Mouse (Mus musculus): ENCODE measurements at regions not wholly inside any gene's neighbourhood (a gene's known extent, or its start where the extent isn't known, plus 50 kb on each side); places are given as distances from the start of the nearest gene placed in this dataset.

DNA sequence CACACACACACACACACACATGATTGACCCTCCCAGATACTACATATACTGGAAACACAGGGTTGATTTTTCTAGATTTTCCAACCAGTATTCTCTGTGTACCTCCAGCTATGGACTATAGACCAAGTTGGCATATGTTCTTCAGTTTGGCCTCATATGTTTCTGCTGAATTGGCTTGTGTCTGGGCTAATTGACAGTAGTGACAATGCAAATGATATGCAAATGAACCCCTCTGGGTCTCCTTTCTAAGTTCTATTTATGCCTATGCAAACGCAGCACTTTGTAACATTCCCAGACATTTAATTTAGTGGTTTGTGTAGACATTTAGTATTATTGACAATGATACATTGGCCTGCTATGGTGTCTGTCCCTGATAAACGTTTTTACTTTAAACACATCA, 582.0 kb upstream of the Negr1 start:
- TF ChIP-seq MYC (IDR thresholded peaks at IDR 0.05; ENCODE audit: low read depth, low read length): no peak
- no peak for TF ChIP-seq MEF2A (IDR thresholded peaks at IDR 0.05; ENCODE audit: borderline replicate concordance, low read depth, low read length)
- TF ChIP-seq RAD21 (IDR thresholded peaks at IDR 0.05; ENCODE audit: low read depth, low read length): no peak
- TF ChIP-seq ELF1 (IDR thresholded peaks at IDR 0.05; ENCODE audit: low read depth, low read length): no peak
- no peak for TF ChIP-seq POLR2AphosphoS2 (IDR thresholded peaks at IDR 0.05; ENCODE audit: low read depth, low read length)
- no peak for TF ChIP-seq ZC3H11A (IDR thresholded peaks at IDR 0.05; ENCODE audit: low read depth, low read length)
- no peak for TF ChIP-seq ZKSCAN1 (IDR thresholded peaks at IDR 0.05; ENCODE audit: borderline replicate concordance, low read depth, low read length)
- Histone ChIP-seq H3K79me2 (replicated peaks; ENCODE audit: control insufficient read depth, extremely low read depth, insufficient read depth, poor library complexity, severe bottlenecking) (no peaks in the 10 kb centered on the region), H3K36me3 (replicated peaks in 1 of 2; ENCODE audit: control insufficient read depth in 1 of 2, insufficient read depth in 1 of 2, low read length in 1 of 2) (no peaks in the 10 kb centered on the region), H3K9me3 (replicated peaks; ENCODE audit: low read length) (peaks cover 20% of the 10 kb centered on the region), H3K27me3 (replicated peaks) (no peaks in the 10 kb centered on the region), H3K4me2 (ENCODE audit: insufficient read depth, low read depth, poor library complexity, severe bottlenecking) (no peak overlapping the region), H3K9ac (ENCODE audit: insufficient read depth, low read depth) (no peak overlapping the region), H3K4me1 (ENCODE audit: control insufficient read depth in 1 of 2, insufficient read depth in 2 of 2) (peaks cover 0 to 7% of the 10 kb centered on the region in 2 experiments; a peak in 1 of 4 replicates), H3K27ac (ENCODE audit: insufficient read depth, low read depth) (no peak overlapping the region), H3K4me3 (replicated peaks in 1 of 3; ENCODE audit: low read depth in 2 of 3, low read length in 2 of 3, poor library complexity in 1 of 3) (no peak overlapping the region)
- DNase-seq (ENCODE audit: extremely low read depth): no peak
- in situ Hi-C loops (cut with MboI; ENCODE audit: low pct_ligation_motif_present, low pct_unique_long_range_greater_than_20kb, low sequenced_read_pairs): no loop called here
- dilution Hi-C loops (cut with MboI; ENCODE audit: extremely low pct_ligation_motif_present, extremely low pct_unique_long_range_greater_than_20kb, low sequenced_read_pairs): no loop called here

- no peak for DNase-seq (ENCODE audit: extremely low read depth)
- Histone ChIP-seq H3K27me3 (replicated peaks) (no peaks in the 10 kb centered on the region), H3K27ac (ENCODE audit: insufficient read depth, low read depth) (no peak overlapping the region), H3K4me2 (ENCODE audit: insufficient read depth, low read depth, poor library complexity, severe bottlenecking) (no peak overlapping the region), H3K4me1 (ENCODE audit: control insufficient read depth in 1 of 2, insufficient read depth in 2 of 2) (no peaks in the 10 kb centered on the region), H3K4me3 (replicated peaks in 1 of 3; ENCODE audit: low read depth in 2 of 3, low read length in 2 of 3, poor library complexity in 1 of 3) (no peak overlapping the region), H3K9me3 (replicated peaks; ENCODE audit: low read length) (peaks cover 19% of the 10 kb centered on the region), H3K36me3 (replicated peaks in 1 of 2; ENCODE audit: control insufficient read depth in 1 of 2, insufficient read depth in 1 of 2, low read length in 1 of 2) (no peaks in the 10 kb centered on the region), H3K9ac (ENCODE audit: insufficient read depth, low read depth) (no peak overlapping the region), H3K79me2 (replicated peaks; ENCODE audit: control insufficient read depth, extremely low read depth, insufficient read depth, poor library complexity, severe bottlenecking) (no peaks in the 10 kb centered on the region)
- in situ Hi-C loops (cut with MboI; ENCODE audit: low pct_ligation_motif_present, low pct_unique_long_range_greater_than_20kb, low sequenced_read_pairs): no loop called here
- dilution Hi-C loops (cut with MboI; ENCODE audit: extremely low pct_ligation_motif_present, extremely low pct_unique_long_range_greater_than_20kb, low sequenced_read_pairs): no loop called here
- TF ChIP-seq MYC (IDR thresholded peaks at IDR 0.05; ENCODE audit: low read depth, low read length) (no peak), PAX5 (IDR thresholded peaks at IDR 0.05; ENCODE audit: low read length) (no peak), MXI1 (IDR thresholded peaks at IDR 0.05; ENCODE audit: low read depth, low read length) (no peak)
Measured at GRCm38 (mm10) chr3:155994044-155994443, 567.5 kb upstream of the Negr1 start.

DNA sequence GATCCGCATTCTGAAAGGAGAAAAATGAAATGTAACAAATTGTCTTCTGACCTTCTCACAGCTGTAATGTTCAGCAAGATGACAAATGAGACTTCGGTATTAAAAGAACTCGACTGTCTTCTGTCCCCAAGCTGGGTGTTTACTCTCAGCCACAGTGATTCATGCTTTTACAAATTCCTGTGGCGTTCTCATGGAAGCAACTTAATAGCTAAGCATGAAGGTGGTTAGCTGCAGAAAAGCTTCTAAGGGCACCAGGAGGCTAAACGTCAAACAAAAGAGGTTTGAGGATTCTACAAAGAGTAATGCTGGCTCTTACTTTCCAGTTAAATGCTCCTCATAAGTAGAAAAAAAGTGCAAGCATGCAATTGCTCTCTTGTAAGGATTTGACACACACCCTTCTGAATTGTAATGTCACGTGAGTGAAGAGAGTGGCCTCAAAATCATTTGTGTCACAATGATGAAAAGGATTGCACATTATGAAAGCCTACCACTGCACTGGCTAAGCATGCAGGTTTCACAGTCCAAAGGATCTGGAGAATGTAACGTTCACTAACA, 543.8 kb upstream of the Negr1 start:
- Histone ChIP-seq H3K27ac (ENCODE audit: insufficient read depth, low read depth) (no peak overlapping the region), H3K9me3 (replicated peaks; ENCODE audit: low read length) (peaks cover 16% of the 10 kb centered on the region), H3K27me3 (replicated peaks) (no peaks in the 10 kb centered on the region), H3K79me2 (replicated peaks; ENCODE audit: control insufficient read depth, extremely low read depth, insufficient read depth, poor library complexity, severe bottlenecking) (no peaks in the 10 kb centered on the region), H3K4me2 (ENCODE audit: insufficient read depth, low read depth, poor library complexity, severe bottlenecking) (no peak overlapping the region), H3K4me1 (ENCODE audit: control insufficient read depth in 1 of 2, insufficient read depth in 2 of 2) (peaks cover 0 to 7% of the 10 kb centered on the region in 2 experiments; a peak in 1 of 4 replicates), H3K36me3 (replicated peaks in 1 of 2; ENCODE audit: control insufficient read depth in 1 of 2, insufficient read depth in 1 of 2, low read length in 1 of 2) (no peaks in the 10 kb centered on the region), H3K4me3 (replicated peaks in 1 of 3; ENCODE audit: low read depth in 2 of 3, low read length in 2 of 3, poor library complexity in 1 of 3) (no peak overlapping the region), H3K9ac (ENCODE audit: insufficient read depth, low read depth) (no peak overlapping the region)
- no peak for DNase-seq (ENCODE audit: extremely low read depth)
- dilution Hi-C loops (cut with MboI; ENCODE audit: extremely low pct_ligation_motif_present, extremely low pct_unique_long_range_greater_than_20kb, low sequenced_read_pairs): no loop called here
- in situ Hi-C loops (cut with MboI; ENCODE audit: low pct_ligation_motif_present, low pct_unique_long_range_greater_than_20kb, low sequenced_read_pairs): no loop called here
- TF ChIP-seq HCFC1 (IDR thresholded peaks at IDR 0.05; ENCODE audit: low read depth, low read length) (no peak), NRF1 (IDR thresholded peaks at IDR 0.05; ENCODE audit: low read depth, low read length) (no peak), JUN (IDR thresholded peaks at IDR 0.05; ENCODE audit: insufficient read depth, low read depth, low read length) (no peak), POLR2AphosphoS2 (IDR thresholded peaks at IDR 0.05; ENCODE audit: low read depth, low read length) (no peak), IRF4 (IDR thresholded peaks at IDR 0.05; ENCODE audit: low read depth, low read length) (no peak), POLR2A (IDR thresholded peaks at IDR 0.05; ENCODE audit: low read depth, low read length) (no peak), MXI1 (IDR thresholded peaks at IDR 0.05; ENCODE audit: low read depth, low read length) (no peak), CHD2 (IDR thresholded peaks at IDR 0.05; ENCODE audit: low read length) (no peak), RCOR1 (conservative IDR thresholded peaks at IDR 0.05; ENCODE audit: low read depth, low read length) (no peak), ZKSCAN1 (IDR thresholded peaks at IDR 0.05; ENCODE audit: borderline replicate concordance, low read depth, low read length) (no peak)

Measured in CH12.LX (cell line).